Mouse (Mus musculus): ENCODE measurements around the gene Lsg1.
A peak's percentile ranks its signal among the peaks of the same experiment; 100 is the strongest.

Lsg1 gene

DNA sequence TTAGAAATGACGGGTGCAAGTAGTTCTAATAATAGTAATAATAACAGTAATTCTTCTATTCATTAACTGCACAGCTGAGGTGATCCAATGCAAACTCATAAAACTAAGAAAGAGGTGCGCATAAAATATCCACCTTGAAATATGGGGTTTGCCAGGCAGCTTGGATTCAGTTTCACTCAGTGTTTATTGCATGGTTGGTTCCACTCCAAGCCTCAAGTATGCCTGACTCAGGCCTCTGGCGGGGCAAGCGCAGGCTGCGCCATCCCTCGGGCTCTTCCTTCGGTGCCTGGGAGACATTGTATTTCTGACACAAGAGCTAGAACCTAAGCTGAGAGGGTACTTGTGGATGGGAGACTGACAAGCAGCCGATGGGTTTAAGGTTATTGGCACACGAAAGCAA is 68.8 kb downstream of the Lsg1 start:
- no peak for DNase-seq (ENCODE audit: low spot score in 2 of 2)

DNA sequence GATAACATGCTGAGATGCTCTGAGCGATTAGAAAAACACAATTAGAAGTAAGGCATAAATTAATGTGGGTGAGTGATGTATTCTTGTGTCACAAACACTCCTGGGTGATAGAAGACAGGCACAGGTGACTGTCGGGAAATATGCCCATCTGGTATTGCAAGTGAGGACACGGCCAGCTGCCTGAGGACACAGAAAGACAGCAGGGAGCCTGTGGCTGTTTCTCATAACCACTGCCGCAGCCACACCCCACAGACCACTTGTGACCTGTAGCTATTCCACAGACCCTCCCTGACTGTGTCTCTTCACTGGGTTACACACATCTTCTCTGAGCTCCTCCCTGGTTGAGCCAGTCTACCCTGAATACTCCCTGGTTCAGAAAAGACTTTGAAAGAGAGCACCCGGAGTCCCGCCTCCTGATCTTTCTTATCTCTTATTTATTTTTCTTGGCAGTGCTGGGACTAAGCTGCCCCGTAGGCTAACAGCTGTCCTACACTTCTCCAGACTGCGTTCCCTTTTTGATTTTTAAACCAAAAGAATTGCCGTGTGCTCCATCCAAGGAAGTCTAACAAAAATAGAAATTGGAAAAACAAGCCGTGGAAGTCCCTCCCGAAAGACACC is 69.6 kb downstream of the Lsg1 start:
- DNase-seq (ENCODE audit: low spot score in 2 of 2) = no peak

DNA sequence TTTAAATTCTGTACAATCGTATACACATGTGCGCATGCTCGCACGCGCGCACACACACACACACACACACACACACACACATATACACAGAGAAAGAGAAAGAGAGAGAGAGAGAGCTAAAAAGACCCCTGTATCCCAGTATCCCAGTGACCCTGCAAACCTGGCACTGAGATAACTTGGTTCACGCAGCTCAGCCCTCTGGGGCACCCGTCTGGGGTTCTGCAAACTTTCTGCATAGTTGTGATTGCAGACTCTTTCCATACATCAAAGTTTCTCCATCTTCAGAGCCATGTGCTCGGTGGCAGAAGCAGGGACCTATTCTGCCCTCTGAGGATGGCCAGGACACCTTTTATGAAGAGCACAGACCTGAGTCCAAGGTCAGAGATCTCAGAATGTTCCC is 70.4 kb downstream of the Lsg1 start:
- DNase-seq (ENCODE audit: low spot score in 2 of 2) = no peak

DNA sequence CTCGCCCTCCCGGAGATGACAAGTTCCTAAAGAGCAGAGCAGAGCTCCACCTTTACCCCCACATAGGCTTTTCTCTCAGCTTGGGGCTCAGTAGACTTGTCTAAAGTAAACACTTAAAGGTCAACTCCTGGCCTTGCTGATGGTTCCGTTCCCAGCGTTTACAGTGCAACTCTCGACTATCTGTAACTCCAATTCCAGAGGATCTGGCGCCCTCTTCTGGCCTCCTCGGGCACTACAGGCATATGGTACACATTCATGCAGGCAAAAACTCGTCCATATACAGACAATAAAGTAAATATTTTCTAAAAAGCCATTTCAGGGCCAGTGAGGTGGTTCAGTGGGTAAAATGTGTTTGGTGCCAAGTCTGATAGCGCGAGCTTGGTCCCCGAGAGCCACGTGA is 72.0 kb downstream of the Lsg1 start:
- no peak for DNase-seq (ENCODE audit: low spot score in 2 of 2)

DNA sequence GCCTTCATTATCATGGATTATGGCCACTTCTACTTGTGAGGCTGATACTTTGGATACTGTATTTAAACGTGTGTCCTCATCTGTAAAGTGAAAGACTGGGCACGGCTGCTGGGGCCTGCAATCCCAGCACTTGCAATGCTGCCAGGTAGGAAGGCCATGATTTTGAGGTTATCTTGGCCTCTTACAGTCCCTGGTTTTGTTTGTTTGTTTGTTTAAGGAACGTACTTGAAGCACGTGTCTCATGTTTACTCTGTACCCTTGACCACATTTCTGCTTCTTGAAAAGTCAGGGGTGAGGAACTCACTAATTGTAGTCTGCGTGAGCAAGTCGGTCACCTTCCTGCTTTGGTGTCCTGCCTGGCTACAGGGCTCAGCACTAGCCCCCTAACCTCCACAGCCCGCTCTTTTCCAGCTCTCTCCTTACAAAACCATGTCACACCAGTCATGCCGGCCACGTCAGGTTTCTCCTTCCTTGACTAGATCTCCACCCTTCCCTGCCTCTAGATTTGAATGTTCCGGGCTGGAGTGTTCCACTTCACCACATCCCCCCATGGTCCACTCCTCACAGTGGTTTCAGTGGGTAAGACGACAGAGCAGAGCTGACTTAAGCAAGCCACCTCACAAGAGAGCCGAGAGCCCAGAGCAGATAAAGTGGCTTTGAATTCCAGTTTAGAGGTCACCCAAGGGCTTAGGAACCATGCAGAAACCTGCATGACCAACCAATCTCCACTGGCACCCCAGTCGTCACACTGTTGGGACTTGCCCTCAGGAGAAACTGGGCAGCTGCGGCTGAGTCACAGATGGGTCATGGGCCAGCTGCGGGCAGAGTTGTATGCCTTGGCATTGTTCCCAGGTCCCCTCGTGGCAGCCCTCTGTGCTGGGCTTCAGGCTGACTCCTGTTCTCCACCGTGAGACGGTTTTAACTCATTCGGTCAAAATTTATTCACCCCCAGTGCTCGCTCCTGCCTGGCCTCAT is 74.1 kb downstream of the Lsg1 start:
- DNase-seq (ENCODE audit: low spot score in 2 of 2) = no peak

DNA sequence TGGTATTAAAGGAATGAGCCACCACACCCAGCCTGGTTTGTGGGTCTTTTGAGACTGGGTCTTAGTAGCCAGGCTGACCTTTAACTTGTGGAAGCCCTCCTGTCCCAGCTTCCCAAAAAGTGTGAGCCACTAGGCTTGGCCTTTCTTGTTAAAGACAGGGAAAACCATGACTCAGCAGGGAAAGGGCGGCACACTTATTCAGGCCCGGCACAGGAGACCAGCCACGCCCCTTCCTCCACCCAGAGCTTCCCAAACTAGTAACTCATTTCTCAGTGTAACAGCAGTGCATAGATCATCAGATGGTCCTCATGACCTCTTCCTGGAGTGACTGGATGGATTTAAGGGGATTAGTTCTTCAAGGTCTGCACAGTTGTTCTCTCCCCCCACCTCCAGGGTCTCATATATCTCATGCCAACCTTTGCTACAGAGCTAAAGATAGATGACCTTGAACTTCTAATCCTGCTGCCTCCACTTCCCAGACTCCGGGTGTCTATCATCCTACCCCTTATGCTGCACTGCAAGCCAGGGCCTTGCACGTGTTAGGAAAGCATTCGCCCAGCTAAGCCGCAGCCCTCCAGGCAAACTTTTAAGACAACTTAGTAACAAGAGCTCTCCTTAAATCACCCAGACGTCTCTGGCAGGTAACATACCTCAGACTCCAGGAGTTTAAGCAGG is 74.9 kb downstream of the Lsg1 start:
- no peak for DNase-seq (ENCODE audit: low spot score in 2 of 2)

DNA sequence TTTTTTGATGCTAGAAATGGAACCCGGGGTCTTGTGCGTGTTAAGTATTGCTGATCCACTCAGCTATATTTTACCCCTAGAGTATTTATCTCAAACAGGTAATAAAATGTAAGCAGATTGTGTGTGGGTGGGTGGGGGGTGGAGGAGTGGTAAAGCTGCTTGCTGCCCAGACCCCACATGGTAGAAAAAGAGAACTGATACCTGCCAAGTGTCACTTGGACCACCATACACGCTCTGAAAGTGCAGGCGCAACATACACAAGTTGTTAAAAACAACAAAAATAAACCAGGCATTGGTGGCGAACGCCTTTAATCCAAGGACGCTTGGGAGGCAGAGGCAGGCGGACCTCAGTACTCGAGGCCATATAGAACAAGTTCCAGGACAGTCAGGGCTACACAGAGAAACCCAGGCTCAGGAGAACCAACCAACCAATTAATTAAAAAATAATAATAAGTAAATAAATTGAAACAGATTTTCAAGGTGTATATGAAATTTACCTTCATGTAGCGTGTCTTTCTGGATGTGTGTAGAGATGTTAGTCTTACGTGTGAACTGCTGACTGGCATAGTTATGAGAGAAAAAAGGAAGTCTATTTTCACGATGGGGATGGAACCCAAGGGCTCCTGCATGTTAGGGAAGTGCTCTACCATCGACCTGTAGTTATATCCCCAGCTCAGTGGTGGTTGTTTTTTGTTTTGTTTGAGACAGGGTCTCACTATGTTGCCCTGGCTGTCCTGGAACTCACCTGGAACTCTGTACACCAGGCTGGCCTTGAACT is 75.6 kb downstream of the Lsg1 start:
- DNase-seq (ENCODE audit: low spot score in 2 of 2) = no peak

DNA sequence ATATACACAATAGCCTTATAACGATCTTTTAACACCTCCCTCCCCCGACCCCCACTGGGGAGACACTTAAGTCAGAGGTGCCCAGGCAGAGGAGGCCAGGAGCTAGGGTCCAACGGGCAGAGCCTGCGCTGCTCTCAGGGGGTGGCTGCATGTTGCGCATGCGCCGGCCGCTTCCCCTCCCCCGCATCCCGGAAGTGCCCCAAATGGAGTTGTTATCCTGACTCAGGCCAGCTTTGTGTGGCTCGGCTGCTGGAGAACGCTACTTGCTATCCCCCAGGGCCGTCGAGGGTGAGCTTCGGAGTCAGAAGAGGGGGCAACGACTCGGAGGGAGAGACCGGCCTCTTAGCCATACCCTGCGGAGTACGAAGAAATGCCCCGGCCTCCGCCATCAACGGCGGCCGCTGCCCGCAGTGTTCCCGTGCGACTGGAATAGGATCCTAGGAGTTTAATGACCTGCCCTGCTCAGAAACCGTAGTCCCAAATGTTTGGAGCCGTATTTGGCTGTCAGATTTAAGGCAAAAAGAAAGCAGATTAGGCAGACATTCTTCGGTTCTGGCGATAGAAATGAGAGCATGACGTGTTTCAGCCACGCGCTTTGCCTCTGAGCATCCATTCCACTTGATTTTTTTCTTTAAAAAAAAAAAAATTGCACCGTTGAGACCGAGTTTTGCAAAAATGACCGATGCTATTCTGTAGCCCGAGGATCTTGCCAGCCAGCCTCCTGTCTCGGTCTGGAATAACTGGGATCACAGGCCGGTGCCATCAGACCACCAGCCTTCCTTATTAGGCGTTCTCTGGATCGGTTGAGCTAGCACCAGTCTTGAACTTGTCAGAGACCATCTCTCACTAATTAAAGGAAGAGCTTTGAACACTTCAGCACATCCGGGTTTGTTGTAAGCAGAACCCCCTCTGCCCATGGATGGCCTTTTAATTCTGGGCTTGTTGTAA is 76.6 kb downstream of the Lsg1 start:
- DNase-seq (ENCODE audit: low spot score in 2 of 2) = peak; percentile 81 to 86
